ENCODE assay signal across 8 mouse cellular contexts in the genomic region with DNA sequence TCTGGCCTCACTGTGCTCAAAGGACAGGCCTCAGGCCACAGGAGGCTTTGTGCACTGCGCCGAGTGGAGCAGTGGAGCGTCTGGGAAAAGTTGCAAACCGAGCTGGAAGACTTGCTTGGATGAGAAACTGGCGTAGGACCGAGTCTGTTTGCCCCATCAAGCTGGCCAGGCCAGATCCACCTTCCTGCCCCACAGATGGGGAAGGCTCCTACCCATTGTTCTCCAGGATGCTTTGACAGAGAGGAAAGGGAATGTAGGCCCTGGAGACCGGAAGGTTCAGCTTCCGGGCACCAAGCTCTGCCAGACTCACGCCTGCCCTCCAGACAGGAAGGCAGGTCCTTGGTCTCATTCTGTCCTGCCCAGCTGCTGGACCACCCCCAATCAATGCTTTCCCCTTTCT. TPM values are rescaled to one million over a fixed set of nuclear protein-coding genes. Genes with fewer than 3 reads are reported as not detected.
DNase-seq lines count a peak whose midpoint lies in the region.

No protein-coding gene starts in this region.

- peak; percentile 26 to 41 for DNase-seq in adrenal gland, postnatal 36 days
- DNase-seq in adrenal gland, postnatal 25 days, result no peak
- DNase-seq in heart, postnatal 14 days, result peak; percentile 45 to 52
- peak; percentile 42 to 52 for DNase-seq in kidney, postnatal 36 days
- peak; percentile 71 for DNase-seq in lung, postnatal 36 days
- DNase-seq in layer of hippocampus, adult 9-11 months, result no peak
- DNase-seq in urinary bladder, postnatal 36 days (ENCODE audit: low spot score in 2 of 2), result no peak
- no peak for DNase-seq in natural killer cell, adult 2 months (ENCODE audit: low spot score in 2 of 2)

- intact Hi-C loops in heart, postnatal 14 days (cut with DNase I), result loop anchor here (10.0 kb wide), 1 partner anchor 239 kb away; a partner anchor contains a TSS

RNA-seq across cellular contexts. Expression of a gene that starts 5.8 kb away (rescaled TPM):
- 10 to 100 TPM; 44.1 to 61.4 TPM for total RNA-seq in adrenal gland, postnatal 36 days (2021)
- 50.0 and 59.8 TPM in 2 replicates for total RNA-seq in adrenal gland, postnatal 25 days (2021)
- 100 to 1,000 TPM; 234 to 242 TPM for total RNA-seq in heart, postnatal 14 days (2021)

Comparison
In these comparisons a context has a peak if more than half of its experiments do, and no peak if none do; other contexts are left out.
1. DNase-seq: peak in adrenal gland, postnatal 36 days (2 of 2), heart, postnatal 14 days (2 of 2), kidney, postnatal 36 days (2 of 2) and lung, postnatal 36 days (single experiment); none in adrenal gland, postnatal 25 days (single experiment), layer of hippocampus, adult 9-11 months (single experiment), urinary bladder, postnatal 36 days (0 of 2) and natural killer cell, adult 2 months (0 of 2).